Mouse (Mus musculus) Patski (cell line): ENCODE data around the gene Gm20696. TPM values are rescaled to one million over a fixed set of nuclear protein-coding genes. Genes with fewer than 3 reads are reported as not detected.

Source experiments
- ATAC-seq: fragments of 100-300 bp; one replicate; pipeline ENCODE4 v1.8.0; 2021
- CTCF ChIA-PET: fragments of 350-600 bp; sonication (Branson Sonifier 250); formaldehyde crosslinking; loops from one replicate; lab custom pipeline; 2022; ENCODE audit warnings: inconsistent platforms; lab: Charles Lee
- POLR2A ChIA-PET: fragments of 350-600 bp; sonication (Branson Sonifier 250); formaldehyde crosslinking; loops from one replicate; lab custom pipeline; 2022; ENCODE audit warnings: antibody characterized with exemption, inconsistent platforms; lab: Charles Lee
- DNase-seq: peaks from one replicate; pipeline ENCODE4 v3.0.0-alpha.2; 2011; ENCODE audit warnings: low read depth, low spot score
- H3K27me3 ChIP-seq: fragments of 371-371 bp; one replicate; pipeline ENCODE4 v1.5.1; 2021
- CTCF ChIP-seq: fragments of 100-300 bp; IDR thresholded peaks from one replicate; pipeline ENCODE4 v1.5.1; 2021
- in situ Hi-C: fragments of 300-500 bp; cut with MboI; formaldehyde crosslinking; loops from 3 replicates; pipeline ENCODE4 v1.11.1; 2018; ENCODE audit warnings: low pct_unique_long_range_greater_than_20kb, mixed read lengths
- polyA plus RNA-seq: library from polyadenylated mRNA; unstranded; gene quantifications from one replicate; pipeline ENCODE4 v1.2.3, GENCODE M21; 2021

Gm20696 gene
- polyA plus RNA-seq, 1 experiment from 2014 or later, result 0.15 TPM

DNA sequence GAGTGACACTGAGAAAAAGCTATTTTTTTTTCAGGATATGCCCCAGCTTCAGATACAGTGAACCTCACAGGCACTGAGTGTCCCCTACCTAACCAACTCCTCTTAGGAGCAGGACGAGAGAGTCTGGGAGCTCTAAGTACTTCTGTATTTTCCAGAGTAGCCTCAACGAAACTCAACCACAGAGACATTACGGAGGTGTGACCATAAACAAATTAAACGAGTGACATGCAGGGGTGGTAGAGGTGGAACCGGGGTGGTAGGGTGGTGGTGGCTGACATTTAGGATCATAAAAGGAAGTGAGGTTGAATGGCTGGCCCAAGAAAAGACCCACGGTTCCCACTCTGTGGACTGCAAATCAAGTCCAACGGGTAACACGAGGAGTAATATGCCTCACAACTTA is 418.2 kb downstream of the Gm20696 start:
- H3K27me3 ChIP-seq, result no peaks in the 10 kb centered on the region
- DNase-seq (no peak), ATAC-seq (no peak)
- in situ Hi-C loops, result no loop called here
- TF ChIP-seq CTCF, result no peak
- CTCF ChIA-PET, result no interaction called here
- POLR2A ChIA-PET, result no interaction called here

GRCm38 (mm10) chr6:99241625-99242395 is 424.8 kb downstream of the Gm20696 start:
- ATAC-seq (no peak), DNase-seq (no peak)
- ChIA-PET CTCF (interaction anchor here (1.4 kb wide), 1 partner anchor 12 kb away, joined by 4 read pairs; no protein-coding TSS in a partner anchor), POLR2A (interaction anchor here (0.5 to 0.7 kb wide), 2 partner anchors 37 to 149 kb away, joined by 4 read pairs; no protein-coding TSS in a partner anchor)
- no peak for TF ChIP-seq CTCF
- in situ Hi-C loops, result no loop called here
- no peaks in the 10 kb centered on the region for H3K27me3 ChIP-seq

GRCm38 (mm10) chr6:99240764-99241163 is 425.8 kb downstream of the Gm20696 start:
- TF ChIP-seq CTCF, result no peak
- ChIA-PET CTCF (interaction anchor here (1.4 kb wide), 1 partner anchor 11 kb away, joined by 4 read pairs; no protein-coding TSS in a partner anchor), POLR2A (no interaction called here)
- in situ Hi-C loops, result no loop called here
- DNase-seq (no peak), ATAC-seq (no peak)
- no peaks in the 10 kb centered on the region for H3K27me3 ChIP-seq

- ChIA-PET POLR2A (no interaction called here), CTCF (no interaction called here)
- TF ChIP-seq CTCF, result no peak
- in situ Hi-C loops, result no loop called here
- DNase-seq (no peak), ATAC-seq (no peak)
- no peaks in the 10 kb centered on the region for H3K27me3 ChIP-seq
Measured at GRCm38 (mm10) chr6:99235588-99235987, 431.0 kb downstream of the Gm20696 start.

- no peak for TF ChIP-seq CTCF
- DNase-seq, result no peak
- ChIA-PET POLR2A (no interaction called here), CTCF (interaction anchor here (1.1 to 1.5 kb wide), 2 partner anchors 16 to 28 kb away, joined by 3 to 7 read pairs; no protein-coding TSS in a partner anchor)
- in situ Hi-C loops, result no loop called here
- no peaks in the 10 kb centered on the region for H3K27me3 ChIP-seq
- no peak for ATAC-seq
Measured at GRCm38 (mm10) chr6:99233411-99233810, 433.2 kb downstream of the Gm20696 start.

DNA sequence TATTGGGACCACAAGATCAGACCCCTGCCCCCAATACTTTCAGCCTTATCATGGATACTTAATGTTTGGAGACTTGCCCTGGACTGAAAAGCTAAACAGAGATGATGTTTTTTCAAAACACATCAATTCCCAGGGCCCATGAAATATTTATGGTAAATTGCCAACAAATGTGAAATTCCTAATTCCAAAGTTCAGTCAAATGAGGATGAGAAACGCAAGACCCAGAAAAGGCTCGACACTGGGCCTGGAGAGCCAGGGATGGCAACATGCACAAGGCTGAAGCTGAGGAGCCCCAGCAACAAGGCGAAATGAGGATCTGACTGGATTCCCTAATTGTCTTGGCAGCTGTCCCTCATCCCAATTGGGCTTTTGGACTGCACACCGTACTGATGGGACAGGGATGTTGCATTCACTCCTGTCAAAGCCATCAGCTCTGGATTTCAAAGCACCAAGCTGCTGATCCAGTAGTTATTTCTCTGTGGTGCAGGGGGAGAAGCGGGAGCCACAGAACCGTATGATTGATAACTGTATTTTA is 438.2 kb downstream of the Gm20696 start:
- ATAC-seq (no peak), DNase-seq (no peak)
- TF ChIP-seq CTCF, result no peak
- CTCF ChIA-PET, result interaction anchor here (0.7 to 1.2 kb wide), 3 partner anchors 8 to 46 kb away, joined by 3 to 4 read pairs (median 3); no protein-coding TSS in a partner anchor
- H3K27me3 ChIP-seq, result no peaks in the 10 kb centered on the region
- in situ Hi-C loops, result no loop called here
- POLR2A ChIA-PET, result no interaction called here

DNA sequence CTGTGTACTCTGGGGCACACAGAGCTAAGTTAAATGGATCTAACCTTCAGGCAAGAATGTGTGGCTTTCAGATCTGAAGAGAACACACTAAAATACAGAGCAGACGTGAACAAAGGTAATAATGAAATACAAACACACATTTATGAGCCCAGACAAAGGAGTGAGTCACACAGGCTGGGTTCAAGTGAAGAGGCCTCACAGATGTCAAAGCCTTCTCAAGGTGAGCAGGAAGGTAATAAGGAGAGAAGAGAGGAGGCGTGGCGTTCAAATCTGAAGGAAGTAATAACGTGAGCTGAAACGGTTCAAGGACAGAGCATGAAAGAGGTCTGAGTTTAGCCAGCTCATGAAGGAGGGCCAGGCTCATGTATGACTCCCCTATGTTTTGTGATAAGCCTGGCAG is 445.4 kb downstream of the Gm20696 start:
- CTCF ChIA-PET, result no interaction called here
- POLR2A ChIA-PET, result no interaction called here
- TF ChIP-seq CTCF, result no peak
- H3K27me3 ChIP-seq, result no peaks in the 10 kb centered on the region
- in situ Hi-C loops, result no loop called here
- ATAC-seq (no peak), DNase-seq (no peak)

- no peak for TF ChIP-seq CTCF
- no peak for ATAC-seq
- in situ Hi-C loops, result no loop called here
- ChIA-PET CTCF (no interaction called here), POLR2A (no interaction called here)
- H3K27me3 ChIP-seq, result no peaks in the 10 kb centered on the region
- no peak for DNase-seq
Measured at GRCm38 (mm10) chr6:99220472-99220871, 446.1 kb downstream of the Gm20696 start.

- DNase-seq (no peak), ATAC-seq (peak; percentile 65)
- in situ Hi-C loops, result no loop called here
- ChIA-PET POLR2A (no interaction called here), CTCF (interaction anchor here (1.0 kb wide), 1 partner anchor 16 kb away, joined by 3 read pairs; no protein-coding TSS in a partner anchor)
- H3K27me3 ChIP-seq, result no peaks in the 10 kb centered on the region
- TF ChIP-seq CTCF, result no peak
Measured at GRCm38 (mm10) chr6:99217846-99218245, 448.8 kb downstream of the Gm20696 start.

DNA sequence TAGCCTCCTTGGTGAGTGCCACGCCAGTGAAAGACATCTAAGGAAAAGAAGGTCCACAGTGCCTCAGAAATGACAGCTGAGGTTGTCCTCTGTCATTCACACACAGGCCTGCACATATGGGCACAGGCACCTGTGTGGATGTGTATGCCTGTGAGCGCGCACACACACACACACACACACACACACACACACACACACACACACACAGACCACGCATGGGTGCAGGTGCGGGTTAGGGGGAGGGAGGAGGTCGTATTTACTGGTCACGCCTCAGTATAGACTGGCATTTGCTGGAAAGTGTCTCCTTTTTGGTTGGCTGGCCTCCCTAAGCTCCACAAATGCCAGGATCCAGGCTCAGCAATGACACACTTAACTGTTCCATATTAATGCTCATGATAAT is 449.4 kb downstream of the Gm20696 start:
- no peaks in the 10 kb centered on the region for H3K27me3 ChIP-seq
- no peak for DNase-seq
- no peak for ATAC-seq
- no peak for TF ChIP-seq CTCF
- in situ Hi-C loops, result no loop called here
- ChIA-PET CTCF (no interaction called here), POLR2A (no interaction called here)

DNA sequence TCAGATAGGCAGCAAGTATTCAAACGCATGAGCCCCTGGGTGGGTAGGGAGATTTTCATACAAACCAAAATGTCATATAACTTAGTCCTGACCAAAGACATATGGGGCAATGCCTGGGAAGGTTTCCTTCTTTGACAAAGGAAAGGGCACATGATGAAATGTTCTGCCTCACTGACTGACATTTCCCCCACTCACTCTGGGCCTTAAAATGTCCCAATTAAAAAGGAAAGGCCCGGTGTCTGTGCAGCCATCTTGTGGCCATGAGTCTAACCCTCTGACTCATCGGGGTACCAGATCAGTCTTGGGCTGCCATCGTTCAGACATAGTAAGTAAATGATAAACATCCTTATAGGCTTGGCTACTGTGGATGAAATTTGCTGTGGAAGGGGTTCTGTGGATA is 454.1 kb downstream of the Gm20696 start:
- no peaks in the 10 kb centered on the region for H3K27me3 ChIP-seq
- CTCF ChIA-PET, result no interaction called here
- no peak for TF ChIP-seq CTCF
- in situ Hi-C loops, result no loop called here
- ATAC-seq (peak; percentile 20), DNase-seq (no peak)
- POLR2A ChIA-PET, result no interaction called here
